Mouse (Mus musculus) ES-E14 (cell line): ENCODE results near the gene Homer2.

ENCODE experiments used
- CHD2 ChIP-seq: IDR thresholded peaks from 2 replicates; pipeline ENCODE4 v1.6.1; 2014; ENCODE audit warnings: mild to moderate bottlenecking, low read depth, low read length, inconsistent platforms
- HCFC1 ChIP-seq: IDR thresholded peaks from 2 replicates; pipeline ENCODE4 v1.6.1; 2012; ENCODE audit warnings: low read length, inconsistent platforms, borderline replicate concordance; ENCODE audit not compliant: insufficient read depth
- ZC3H11A ChIP-seq: IDR thresholded peaks from 2 replicates; pipeline ENCODE4 v1.6.1; 2012; ENCODE audit warnings: low read depth, mild to moderate bottlenecking, inconsistent platforms, low read length, borderline replicate concordance
- ZNF384 ChIP-seq: IDR thresholded peaks from 2 replicates; pipeline ENCODE4 v1.6.1; 2012; ENCODE audit warnings: low read depth, low read length, inconsistent platforms

DNA sequence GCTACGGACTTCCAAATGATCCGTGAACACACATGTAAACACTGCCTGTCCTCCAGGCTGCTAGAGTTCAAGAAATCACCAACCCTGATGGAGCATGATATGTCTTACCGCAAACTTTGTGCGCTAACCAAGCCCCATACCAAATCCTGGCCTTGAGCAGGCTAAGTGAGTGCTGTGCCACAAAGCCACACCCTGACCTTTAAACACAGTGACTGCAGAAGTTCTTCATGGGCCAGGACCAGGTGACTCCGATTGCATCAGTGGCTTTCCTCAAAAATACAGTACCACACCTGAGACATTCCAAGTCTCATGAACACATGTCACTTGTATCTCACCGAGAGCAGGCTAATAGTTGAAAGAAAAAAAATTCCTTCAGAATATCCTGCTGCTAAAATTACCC lies 83.6 kb downstream of the Homer2 start:
- TF ChIP-seq ZC3H11A (no peak), CHD2 (no peak), HCFC1 (no peak), ZNF384 (no peak)
